ENCODE assay signal across 8 mouse cellular contexts in genomic region chr3:141491272-141491950, GRCm38 (mm10). TPM values are rescaled to one million over a fixed set of nuclear protein-coding genes. Genes with fewer than 3 reads are reported as not detected.
DNase-seq lines count a peak whose midpoint lies in the region; ATAC-seq lines count a peak whose summit lies in the region.

No protein-coding gene starts in this region.

- peak; percentile 94 for ATAC-seq in kidney, embryonic 14.5 days (ENCODE audit: low FRiP score, low TSS enrichment)
- peak; percentile 79; the same call in 1 of the 2 replicates for ATAC-seq in heart, embryonic 11.5 days (replicated peaks; ENCODE audit: insufficient number of reproducible peaks, low FRiP score, low TSS enrichment)

- H3K4me1 ChIP-seq in kidney, embryonic 14.5 days (ENCODE audit: control insufficient read depth, insufficient read depth, low read length) = peaks cover 18% of the 10 kb centered on the region; the same call in 1 of the 2 replicates
- peaks cover 9% of the 10 kb centered on the region; the same call in 1 of the 2 replicates for H3K4me1 ChIP-seq in heart, embryonic 11.5 days (ENCODE audit: control insufficient read depth, insufficient read depth, low read length)

- no peak for DNase-seq in kidney, adult 11 months
- DNase-seq in adrenal gland, postnatal 14 days = peak; percentile 11
- peak; percentile 23 for DNase-seq in lung, postnatal 36 days
- no peak for DNase-seq in ovary, postnatal 36 days (ENCODE audit: low spot score)
- no peak for DNase-seq in urinary bladder, postnatal 36 days (ENCODE audit: low spot score in 2 of 2)
- DNase-seq in urinary bladder, adult 18-20 months (ENCODE audit: low spot score in 2 of 2) = no peak

- H3K27me3 ChIP-seq in kidney, embryonic 14.5 days (ENCODE audit: control insufficient read depth, insufficient read depth, low read length) = no peaks in the 10 kb centered on the region
- H3K27me3 ChIP-seq in heart, embryonic 11.5 days (ENCODE audit: control insufficient read depth, insufficient read depth, low read length) = no peaks in the 10 kb centered on the region

- H3K27ac ChIP-seq in kidney, embryonic 14.5 days (ENCODE audit: low read depth, low read length) = peak overlapping the region; percentile 91
- peak overlapping the region; percentile 60 for H3K27ac ChIP-seq in heart, embryonic 11.5 days (ENCODE audit: low read depth, low read length)

- peak overlapping the region; percentile 25 for H3K4me2 ChIP-seq in kidney, embryonic 14.5 days (replicated peaks; ENCODE audit: low read depth, low read length)
- H3K4me2 ChIP-seq in heart, embryonic 11.5 days = peak overlapping the region; percentile 30

- H3K9ac ChIP-seq in kidney, embryonic 14.5 days (ENCODE audit: low read depth, low read length) = no peak overlapping the region
- no peak overlapping the region for H3K9ac ChIP-seq in heart, embryonic 11.5 days (ENCODE audit: low read depth, low read length)

- H3K36me3 ChIP-seq in kidney, embryonic 14.5 days (ENCODE audit: control insufficient read depth, insufficient read depth, low read length) = no peaks in the 10 kb centered on the region
- no peaks in the 10 kb centered on the region for H3K36me3 ChIP-seq in heart, embryonic 11.5 days (ENCODE audit: control insufficient read depth, insufficient read depth, low read length)

- H3K4me3 ChIP-seq in kidney, embryonic 14.5 days (ENCODE audit: low read length) = peak overlapping the region; percentile 10; the same call in 1 of the 2 replicates
- no peak overlapping the region for H3K4me3 ChIP-seq in heart, embryonic 11.5 days (ENCODE audit: low read depth, low read length)

- 10% methylated on average over 5 of the region's 5 CpGs for WGBS in kidney, embryonic 14.5 days
- 26% methylated on average over 5 of the region's 5 CpGs for WGBS in heart, embryonic 11.5 days (ENCODE audit: insufficient replicate concordance)

- no peaks in the 10 kb centered on the region for H3K9me3 ChIP-seq in kidney, embryonic 14.5 days (ENCODE audit: control insufficient read depth, low read length)
- no peaks in the 10 kb centered on the region for H3K9me3 ChIP-seq in heart, embryonic 11.5 days (replicated peaks; ENCODE audit: control insufficient read depth, low read length)

RNA-seq across cellular contexts. Expression of gene Unc5c, which starts 26.4 kb away (rescaled TPM):
- polyA plus RNA-seq in kidney, embryonic 14.5 days (2014; fragmentation: Nextera tagmentation; extraction: Ambion mirVana) = 38.6 and 39.3 TPM in 2 replicates
- 3.8 and 4.7 TPM in 2 replicates for total RNA-seq in adrenal gland, postnatal 14 days (2021)
- 7.0 and 11.2 TPM in 2 replicates for polyA plus RNA-seq in heart, embryonic 11.5 days (2014; fragmentation: Nextera tagmentation; extraction: Ambion mirVana)

Comparison
In these comparisons a context has a peak if more than half of its experiments do, and no peak if none do; other contexts are left out.
1. DNase-seq: peak in adrenal gland, postnatal 14 days (single experiment) and lung, postnatal 36 days (single experiment); none in kidney, adult 11 months (single experiment), ovary, postnatal 36 days (single experiment), urinary bladder, postnatal 36 days (0 of 2) and urinary bladder, adult 18-20 months (0 of 2).